Mouse (Mus musculus) ES-E14 (cell line): ENCODE measurements around the gene Otub2. TPM values are rescaled to one million over a fixed set of nuclear protein-coding genes. Genes with fewer than 3 reads are reported as not detected.
A peak's percentile ranks its signal among the peaks of the same experiment; 100 is the strongest.

ENCODE experiments used
- DNase-seq: peaks from one replicate; pipeline ENCODE4 v3.0.0-alpha.2; 2013; ENCODE audit warnings: low read depth, low spot score
- H3K27ac ChIP-seq: 2 replicates; pipeline ENCODE4 v1.5.1; 2012; ENCODE audit warnings: low read depth, mild to moderate bottlenecking, low read length, moderate library complexity, mixed read lengths; ENCODE audit not compliant: poor library complexity, insufficient read depth, severe bottlenecking
- H3K36me3 ChIP-seq: 2 replicates; pipeline ENCODE4 v1.6.1; 2012; ENCODE audit warnings: mild to moderate bottlenecking, low read length, moderate library complexity, mixed read lengths; ENCODE audit not compliant: control insufficient read depth, poor library complexity, insufficient read depth, severe bottlenecking
- H3K4me1 ChIP-seq, 2 experiments: fragments of 150-350 bp in 1 of 2; sonication (generic) in 1 of 2; 2 replicates each; pipeline ENCODE4 v1.6.1; 2012; ENCODE audit warnings: low read length in 2 of 2, mild to moderate bottlenecking in 1 of 2, mixed read lengths in 1 of 2; ENCODE audit not compliant: control insufficient read depth in 2 of 2, insufficient read depth in 2 of 2, poor library complexity in 1 of 2
- H3K4me3 ChIP-seq, 2 experiments: fragments of 150-350 bp in 1 of 2; sonication (generic) in 1 of 2; 2 replicates each; pipeline ENCODE4 v1.5.1; 2012; ENCODE audit warnings: low read length in 2 of 2, low read depth in 1 of 2, mild to moderate bottlenecking in 1 of 2, mixed read lengths in 1 of 2; ENCODE audit not compliant: insufficient read depth in 1 of 2, poor library complexity in 1 of 2, severe bottlenecking in 1 of 2
- H3K9ac ChIP-seq: 2 replicates; pipeline ENCODE4 v1.6.1; 2012; ENCODE audit warnings: low read depth, mild to moderate bottlenecking, low read length, mixed read lengths; ENCODE audit not compliant: poor library complexity, insufficient read depth, severe bottlenecking
- H3K9me3 ChIP-seq: fragments of 150-350 bp; sonication (generic); 2 replicates; pipeline ENCODE4 v1.6.1; 2012; ENCODE audit warnings: low read depth, mild to moderate bottlenecking, low read length; ENCODE audit not compliant: control insufficient read depth, insufficient read depth
- CHD2 ChIP-seq: IDR thresholded peaks from 2 replicates; pipeline ENCODE4 v1.6.1; 2014; ENCODE audit warnings: mild to moderate bottlenecking, low read depth, low read length, inconsistent platforms
- HCFC1 ChIP-seq: IDR thresholded peaks from 2 replicates; pipeline ENCODE4 v1.6.1; 2012; ENCODE audit warnings: low read length, inconsistent platforms, borderline replicate concordance; ENCODE audit not compliant: insufficient read depth
- MAFK ChIP-seq: IDR thresholded peaks from 2 replicates; pipeline ENCODE4 v1.6.1; 2014; ENCODE audit warnings: mild to moderate bottlenecking, low read depth, low read length, inconsistent platforms; ENCODE audit not compliant: insufficient read depth
- ZC3H11A ChIP-seq: IDR thresholded peaks from 2 replicates; pipeline ENCODE4 v1.6.1; 2012; ENCODE audit warnings: low read depth, mild to moderate bottlenecking, inconsistent platforms, low read length, borderline replicate concordance
- ZNF384 ChIP-seq: IDR thresholded peaks from 2 replicates; pipeline ENCODE4 v1.6.1; 2012; ENCODE audit warnings: low read depth, low read length, inconsistent platforms
- in situ Hi-C, 2 experiments: fragments of 600-800 bp; cut with MboI; formaldehyde crosslinking; loops; one replicate each; pipeline ENCODE4 v1.15.1; 2025; ENCODE audit warnings: low sequenced_read_pairs in 2 of 2, inconsistent platforms in 1 of 2; ENCODE audit not compliant: unreplicated experiment in 2 of 2
- total RNA-seq: library from RNA; depleted of rRNA; stranded (reverse); fragments of 300-350 nt; gene quantifications from 2 replicates; pipeline ENCODE4 v1.2.3, GENCODE M21; 2012; rRNA removed

Otub2 gene
- total RNA-seq = 4.8 and 7.0 TPM in 2 replicates

DNA sequence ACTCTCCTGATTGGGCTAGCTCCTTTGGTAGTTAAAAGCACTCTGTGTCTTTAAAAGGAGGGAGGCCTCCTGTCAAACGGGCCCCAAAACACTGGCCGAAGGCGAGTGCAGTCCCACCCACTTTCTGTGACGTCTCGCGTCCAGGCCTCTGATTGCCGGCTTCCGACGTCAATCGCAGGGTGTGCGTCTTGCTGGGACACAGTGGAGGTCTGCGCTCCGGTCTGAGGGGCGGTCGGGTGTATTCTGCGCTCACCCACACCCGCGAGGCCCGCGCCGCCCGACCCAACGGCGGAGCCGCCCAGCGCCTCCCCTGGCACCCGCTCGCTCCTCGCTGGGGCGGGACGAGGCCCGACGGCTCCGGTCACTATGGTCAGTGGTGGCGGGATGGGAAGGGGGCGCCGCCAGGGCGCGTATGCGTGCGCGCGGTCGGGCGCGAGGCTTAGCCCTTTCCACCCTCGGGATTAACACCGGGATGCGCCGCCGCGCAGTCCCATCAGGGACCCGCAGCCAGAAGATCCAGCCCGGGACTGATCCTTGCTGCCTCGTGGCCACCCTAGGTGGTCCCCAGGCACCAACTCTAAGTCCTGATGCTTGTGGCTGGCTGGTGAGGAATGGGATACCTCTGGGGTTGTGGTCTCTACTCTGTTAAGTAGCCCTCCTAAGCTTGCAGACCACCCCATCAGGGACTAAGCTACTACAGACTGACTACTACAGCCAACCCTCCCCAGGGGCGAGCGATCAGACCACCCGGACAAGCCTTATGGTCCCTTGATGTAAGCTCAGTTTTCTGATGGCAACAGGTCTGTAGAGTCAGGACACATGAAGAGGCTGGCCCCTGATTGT lies at the start of gene Otub2:
Otub2 (plus strand) TSS at position 178 of the 843 bp plus-strand sequence.
- H3K9me3 ChIP-seq = no peaks in the 10 kb centered on the region
- DNase-seq = peak; percentile 90
- in situ Hi-C loops = no loop called here
- peak within 1 kb of the TSS; percentile 62 for H3K9ac ChIP-seq
- no peak within 1 kb of the TSS for H3K27ac ChIP-seq
- H3K4me1 ChIP-seq = no peaks in the 10 kb centered on the region; a peak in 1 of 4 replicates
- peak within 1 kb of the TSS; percentile 69 to 80 for H3K4me3 ChIP-seq
- no peaks in the 10 kb centered on the region for H3K36me3 ChIP-seq
- TF ChIP-seq MAFK (no peak), CHD2 (peak; percentile 78), HCFC1 (no peak), ZNF384 (no peak), ZC3H11A (no peak)

DNA sequence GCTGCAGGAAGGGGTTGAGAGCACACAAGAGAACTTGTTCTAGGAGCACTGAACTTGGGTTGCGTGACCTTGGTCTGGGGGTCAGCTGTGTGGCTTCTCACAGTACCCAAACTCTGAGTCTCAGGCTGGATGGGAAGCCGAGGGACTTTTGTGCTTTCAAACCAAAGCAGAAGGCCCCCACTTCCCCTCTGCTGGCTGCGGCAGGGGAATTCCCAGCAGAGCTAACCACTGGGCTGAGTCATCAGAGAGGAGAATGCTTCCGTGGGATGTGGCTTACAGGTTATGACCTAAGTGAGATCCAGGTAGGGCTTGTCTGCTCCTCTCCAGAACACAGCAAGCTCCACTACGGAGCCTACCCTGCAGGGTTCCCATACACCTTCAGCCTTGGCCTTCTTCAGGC lies 47.3 kb upstream of the Otub2 start:
- TF ChIP-seq ZNF384 = no peak
- no peak for TF ChIP-seq MAFK
- no peak for TF ChIP-seq ZC3H11A
- no peak for TF ChIP-seq HCFC1
- TF ChIP-seq CHD2 = no peak
- in situ Hi-C loops = no loop called here
- Histone ChIP-seq H3K9me3 (no peaks in the 10 kb centered on the region), H3K4me1 (no peaks in the 10 kb centered on the region), H3K27ac (no peak overlapping the region), H3K4me3 (no peak overlapping the region), H3K36me3 (no peaks in the 10 kb centered on the region), H3K9ac (no peak overlapping the region)
- no peak for DNase-seq

DNA sequence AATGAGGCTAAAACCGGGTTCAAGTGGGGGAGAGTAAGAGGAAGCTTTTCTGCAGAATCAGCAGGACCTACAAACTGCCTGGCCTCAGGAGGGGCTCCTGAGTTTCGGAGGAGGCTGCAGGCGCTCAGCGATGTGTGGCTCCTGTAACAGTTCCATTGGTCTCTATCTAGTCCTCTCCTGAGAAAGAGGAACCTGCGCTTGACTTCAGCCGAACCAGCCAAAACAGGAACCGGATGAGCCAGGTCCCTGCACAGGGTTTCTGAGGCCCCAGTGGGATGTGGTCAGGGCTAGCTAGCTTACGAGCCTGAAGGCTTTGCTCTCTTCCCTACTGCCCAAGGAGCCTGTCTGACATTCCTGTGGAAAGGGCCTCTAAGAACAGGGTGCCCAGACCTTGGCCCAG lies 45.0 kb upstream of the Otub2 start:
- no peaks in the 10 kb centered on the region for H3K4me1 ChIP-seq
- TF ChIP-seq ZNF384 (no peak), CHD2 (no peak)
- H3K9ac ChIP-seq = no peak overlapping the region
- no peaks in the 10 kb centered on the region for H3K36me3 ChIP-seq
- DNase-seq = no peak
- no peak overlapping the region for H3K27ac ChIP-seq
- H3K4me3 ChIP-seq = no peak overlapping the region
- H3K9me3 ChIP-seq = no peaks in the 10 kb centered on the region
- in situ Hi-C loops = no loop called here

DNA sequence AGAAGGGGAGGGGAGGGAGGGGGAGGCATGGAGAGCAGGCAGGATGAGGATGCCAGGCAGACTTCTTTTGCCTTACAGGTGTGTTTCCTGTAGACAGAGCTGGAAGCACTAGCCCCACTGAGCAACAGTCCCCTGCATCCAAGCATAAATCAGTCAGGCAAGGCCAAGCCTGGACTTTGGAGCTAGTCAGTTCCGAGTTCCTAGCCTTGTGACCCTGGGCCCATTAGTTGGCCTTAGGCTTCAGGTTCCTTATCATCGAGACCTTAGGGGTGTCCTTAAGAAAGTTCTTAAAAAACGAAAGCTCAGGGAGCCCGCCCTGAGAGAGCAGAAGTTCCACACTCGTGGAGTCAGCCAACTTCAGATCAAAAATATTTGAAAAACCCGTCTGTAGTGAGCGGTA lies 43.5 kb upstream of the Otub2 start:
- Histone ChIP-seq H3K4me3 (no peak overlapping the region), H3K9me3 (no peaks in the 10 kb centered on the region), H3K4me1 (no peaks in the 10 kb centered on the region), H3K9ac (no peak overlapping the region), H3K36me3 (no peaks in the 10 kb centered on the region), H3K27ac (no peak overlapping the region)
- TF ChIP-seq HCFC1 = no peak
- no peak for TF ChIP-seq ZNF384
- in situ Hi-C loops = no loop called here
- DNase-seq = no peak

DNA sequence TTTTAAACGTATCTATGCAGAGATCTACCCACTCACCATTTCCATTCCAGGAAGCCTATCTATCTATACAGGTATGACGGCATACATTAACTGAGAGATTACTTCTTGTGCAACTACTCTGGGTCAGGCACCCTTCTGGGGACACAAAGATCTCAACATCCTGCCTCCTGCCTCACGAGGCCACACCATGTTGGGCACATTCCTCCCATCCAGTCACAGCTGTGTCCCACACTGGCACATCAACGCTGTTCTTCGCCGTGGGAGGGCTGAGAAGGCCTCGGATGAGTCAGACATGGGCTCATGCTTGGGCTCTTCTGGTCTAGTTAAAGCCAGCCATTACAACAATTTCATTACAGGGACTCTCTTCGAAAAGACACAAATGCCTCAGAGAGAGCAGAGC lies 41.5 kb upstream of the Otub2 start:
- no peaks in the 10 kb centered on the region for H3K9me3 ChIP-seq
- H3K4me3 ChIP-seq = no peak overlapping the region
- no peaks in the 10 kb centered on the region for H3K36me3 ChIP-seq
- no peak for TF ChIP-seq HCFC1
- TF ChIP-seq CHD2 = no peak
- no peak for TF ChIP-seq ZC3H11A
- no peak for TF ChIP-seq MAFK
- no peak for TF ChIP-seq ZNF384
- no peak overlapping the region for H3K9ac ChIP-seq
- no peak overlapping the region for H3K27ac ChIP-seq
- no peak for DNase-seq
- H3K4me1 ChIP-seq = no peaks in the 10 kb centered on the region
- in situ Hi-C loops = no loop called here
